Mouse (Mus musculus) E14TG2a.4 (cell line): ENCODE measurements at regions not wholly inside any gene's neighbourhood (a gene's known extent, or its start where the extent isn't known, plus 50 kb on each side); places are given as distances from the start of the nearest gene placed in this dataset.

Source experiments
- CTCF ChIP-seq: conservative IDR thresholded peaks from 2 replicates; pipeline ENCODE4 v1.5.1; 2014; ENCODE audit warnings: low read length
- NANOG ChIP-seq: IDR thresholded peaks from 2 replicates; pipeline ENCODE4 v1.6.1; 2014; ENCODE audit warnings: borderline replicate concordance, low read length, mixed read lengths
- POU5F1 ChIP-seq: IDR thresholded peaks from 2 replicates; pipeline ENCODE4 v1.6.1; 2014; ENCODE audit warnings: low read length, borderline replicate concordance

GRCm38 (mm10) chr15:36877501-36877900, 130.1 kb downstream of the Zfp706 start:
- TF ChIP-seq CTCF (no peak), NANOG (no peak), POU5F1 (no peak)
